Mouse (Mus musculus): Measurements from ENCODE around the gene Gm38394. TPM values are rescaled to one million over a fixed set of nuclear protein-coding genes. Genes with fewer than 3 reads are reported as not detected.

The Gm38394 gene
- polyA plus RNA-seq, 1 experiment = 5.5 TPM

DNA sequence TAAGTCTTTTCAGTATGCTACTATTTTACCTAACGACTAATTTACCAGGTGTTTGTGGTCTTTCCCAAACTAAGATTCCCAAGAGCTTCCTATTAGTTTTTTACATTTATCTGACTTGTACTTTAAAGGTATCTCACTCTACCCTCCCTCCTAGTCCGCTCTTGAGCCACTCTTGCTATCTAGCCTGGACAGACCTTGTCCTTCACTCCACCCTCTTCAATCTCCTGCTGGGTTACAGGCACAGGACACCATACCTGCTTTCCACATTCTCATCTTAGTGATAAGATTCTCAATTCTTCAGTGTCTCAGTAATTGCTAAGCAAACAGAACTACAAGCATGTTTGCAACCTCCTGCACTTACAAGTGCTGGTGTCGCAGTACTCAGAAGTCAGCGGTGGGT is 57.9 kb downstream of the Gm38394 start:
- no peak for TF ChIP-seq POLR2A (IDR thresholded peaks at IDR 0.05; ENCODE audit: extremely low read depth, insufficient read depth, low read length)
- H3K27ac ChIP-seq (ENCODE audit: insufficient read depth, low read length) = no peak overlapping the region
- no peaks in the 10 kb centered on the region for H3K4me1 ChIP-seq (ENCODE audit: control insufficient read depth, insufficient read depth, low read length)
- H3K4me3 ChIP-seq (ENCODE audit: insufficient read depth, low read length) = no peak overlapping the region

DNA sequence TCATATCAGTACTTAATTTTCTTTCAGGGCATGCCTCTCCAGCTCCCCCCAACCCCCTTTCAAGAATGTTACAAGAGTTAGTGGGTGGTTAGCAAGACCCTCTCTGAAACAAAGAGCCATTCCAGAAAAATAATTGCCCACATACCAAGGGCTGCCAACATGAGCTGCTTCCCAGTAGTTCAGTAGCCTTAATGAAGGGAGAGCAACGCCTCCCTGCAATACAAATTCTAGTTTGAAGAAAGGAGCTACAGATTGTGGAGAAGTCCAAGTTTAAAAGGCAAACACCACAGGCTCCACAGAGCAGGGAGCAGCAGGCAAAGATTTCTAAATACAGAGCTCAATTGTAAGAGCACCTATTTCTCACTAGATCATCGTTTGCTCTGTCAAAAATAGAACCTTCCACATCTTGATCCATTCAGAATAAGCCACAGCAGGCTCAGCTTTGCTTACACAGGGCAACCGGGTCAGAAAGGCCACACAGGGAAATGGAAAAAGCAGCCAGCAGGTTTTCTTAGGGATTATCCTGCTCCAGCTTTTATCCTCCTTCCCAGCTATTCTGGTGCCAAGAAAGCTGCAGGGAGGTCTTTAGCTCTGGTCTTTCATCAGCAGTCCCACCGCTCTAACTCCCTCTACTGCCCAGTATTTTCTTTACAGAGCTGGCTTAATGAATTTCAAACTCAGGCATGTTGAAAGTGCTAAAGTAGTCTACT is 64.7 kb downstream of the Gm38394 start:
- Histone ChIP-seq H3K4me1 (ENCODE audit: control insufficient read depth, insufficient read depth, low read length) (no peaks in the 10 kb centered on the region), H3K27ac (ENCODE audit: insufficient read depth, low read length) (no peak overlapping the region), H3K4me3 (ENCODE audit: insufficient read depth, low read length) (no peak overlapping the region)
- TF ChIP-seq POLR2A (IDR thresholded peaks at IDR 0.05; ENCODE audit: extremely low read depth, insufficient read depth, low read length) = no peak
- TF ChIP-seq CTCF (IDR thresholded peaks at IDR 0.05; ENCODE audit: extremely low read depth, insufficient read depth, low read length) = peak; percentile 36

DNA sequence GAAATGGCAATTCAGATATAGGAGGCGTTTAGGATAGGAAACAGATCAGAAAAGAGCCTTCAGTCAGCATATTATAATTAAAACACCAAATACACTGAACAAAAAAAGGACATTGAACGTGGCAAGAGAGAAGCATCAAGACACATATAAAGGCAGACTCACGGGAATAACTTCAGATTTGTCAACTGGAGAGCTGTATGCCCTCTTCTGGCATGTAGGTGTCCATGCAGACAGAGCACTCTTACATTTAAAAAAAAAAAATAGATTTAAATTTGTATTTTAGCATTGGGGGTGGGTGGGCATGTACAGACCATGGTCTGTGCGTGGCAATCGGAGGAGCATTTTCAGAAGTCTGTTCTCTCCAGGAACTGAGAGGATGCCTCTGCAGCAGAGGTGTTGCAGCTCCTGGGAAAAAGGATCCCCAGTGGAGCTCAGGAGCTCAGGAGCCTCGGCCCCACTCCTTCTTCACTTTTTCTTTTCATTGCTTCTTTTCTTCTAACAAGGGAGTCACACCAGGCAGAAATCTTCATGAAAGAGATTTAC is 75.1 kb downstream of the Gm38394 start:
- Histone ChIP-seq H3K4me1 (ENCODE audit: control insufficient read depth, insufficient read depth, low read length) (no peaks in the 10 kb centered on the region), H3K4me3 (ENCODE audit: insufficient read depth, low read length) (no peak overlapping the region), H3K27ac (ENCODE audit: insufficient read depth, low read length) (no peak overlapping the region)
- no peak for TF ChIP-seq POLR2A (IDR thresholded peaks at IDR 0.05; ENCODE audit: extremely low read depth, insufficient read depth, low read length)
- peak; percentile 25; the same call in 1 of the 2 replicates for TF ChIP-seq CTCF (IDR thresholded peaks at IDR 0.05; ENCODE audit: extremely low read depth, insufficient read depth, low read length)

DNA sequence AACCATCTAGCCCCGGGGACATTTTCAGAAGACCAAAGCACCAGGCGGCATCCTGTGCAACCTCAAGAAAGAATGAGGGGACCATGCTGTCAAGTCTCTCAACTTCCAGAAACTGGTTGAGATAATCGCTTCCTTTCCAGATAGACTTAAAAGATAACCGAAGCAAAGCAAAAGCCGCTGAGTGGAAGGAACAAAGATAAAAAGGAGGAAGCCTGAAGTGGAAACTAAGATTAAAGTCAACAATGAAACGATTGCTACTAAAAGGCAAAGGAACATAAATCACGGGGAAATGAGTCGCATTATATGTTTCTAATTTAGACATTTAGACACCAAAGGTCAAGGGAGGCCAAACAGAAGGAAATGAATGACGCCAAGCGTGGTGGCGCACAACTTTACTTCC is 89.8 kb downstream of the Gm38394 start:
- TF ChIP-seq CTCF (IDR thresholded peaks at IDR 0.05; ENCODE audit: extremely low read depth, insufficient read depth, low read length) = no peak
- no peak for TF ChIP-seq POLR2A (IDR thresholded peaks at IDR 0.05; ENCODE audit: extremely low read depth, insufficient read depth, low read length)
- no peak overlapping the region for H3K4me3 ChIP-seq (ENCODE audit: insufficient read depth, low read length)
- no peak overlapping the region for H3K27ac ChIP-seq (ENCODE audit: insufficient read depth, low read length)
- no peaks in the 10 kb centered on the region for H3K4me1 ChIP-seq (ENCODE audit: control insufficient read depth, insufficient read depth, low read length)

Other genes starting within 250 kb of the Gm38394 start
- 13.4 and 14.3 TPM in 2 replicates for gene Sox13, start 236.9 kb downstream of the Gm38394 start, polyA plus RNA-seq (2012; rRNA removed)
- gene Snrpe, start 51.0 kb downstream of the Gm38394 start, polyA plus RNA-seq (2012; rRNA removed) = 91.1 and 101 TPM in 2 replicates
- 4.5 and 5.9 TPM in 2 replicates for gene Zbed6, start 433 bp downstream of the Gm38394 start, polyA plus RNA-seq (2012; rRNA removed)
- gene Lax1, start 28.8 kb upstream of the Gm38394 start, polyA plus RNA-seq (2012; rRNA removed) = 0.56 and 0.74 TPM in 2 replicates
- gene Atp2b4, start 139.7 kb upstream of the Gm38394 start, polyA plus RNA-seq (2012; rRNA removed) = 58.9 and 63.4 TPM in 2 replicates
- gene Optc, start 246.7 kb upstream of the Gm38394 start, polyA plus RNA-seq (2012; rRNA removed) = 0.78 and 1.1 TPM in 2 replicates

All from cortical plate, adult 2 months (tissue).